Mouse (Mus musculus) skeletal muscle tissue, adult 2 months (tissue): ENCODE data around the gene Cfap100.

ENCODE experiments used
- DNase-seq: peaks from one replicate; pipeline ENCODE4 v3.0.0-alpha.2; 2012; ENCODE audit warnings: low read depth, low spot score

Gene Cfap100

DNA sequence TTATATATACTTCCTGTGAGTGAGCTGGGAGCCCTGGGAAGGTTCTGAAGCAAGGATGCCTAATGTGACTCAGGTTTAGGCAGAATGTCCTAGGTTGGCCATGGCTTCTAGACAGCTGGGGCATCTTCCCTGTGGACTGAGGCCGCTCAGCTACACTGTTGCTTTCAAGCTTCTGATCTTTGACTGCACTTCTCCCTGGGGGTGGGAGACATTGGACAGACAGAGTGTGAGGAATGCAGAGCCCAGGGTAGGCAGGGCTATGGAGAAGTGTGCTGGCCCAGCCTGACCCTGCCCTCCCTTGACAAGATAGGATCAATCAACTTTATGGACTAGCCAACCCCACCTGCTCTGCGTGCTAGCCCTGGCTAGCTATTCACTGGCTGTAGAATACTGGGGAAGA lies 32.6 kb upstream of the Cfap100 start:
- no peak for DNase-seq

DNA sequence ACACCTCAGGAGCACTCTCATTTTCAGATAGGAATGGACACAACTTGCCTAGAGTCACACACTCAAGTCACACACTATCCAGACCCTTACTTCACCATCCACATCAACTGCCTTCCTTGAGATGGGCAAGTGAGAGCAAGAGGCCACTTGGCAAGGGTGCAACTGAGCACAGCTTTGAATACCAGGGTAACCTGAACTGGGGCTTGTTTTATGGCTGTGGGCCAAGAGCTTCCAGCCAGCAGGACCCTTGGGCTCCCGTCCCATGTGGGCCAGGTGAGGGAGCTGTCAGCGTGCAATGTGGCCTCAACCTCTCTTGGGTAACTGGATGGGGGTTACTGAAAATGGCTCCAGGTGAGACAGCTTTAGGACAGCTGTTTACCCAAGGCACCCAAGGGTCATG lies 28.8 kb upstream of the Cfap100 start:
- no peak for DNase-seq

DNA sequence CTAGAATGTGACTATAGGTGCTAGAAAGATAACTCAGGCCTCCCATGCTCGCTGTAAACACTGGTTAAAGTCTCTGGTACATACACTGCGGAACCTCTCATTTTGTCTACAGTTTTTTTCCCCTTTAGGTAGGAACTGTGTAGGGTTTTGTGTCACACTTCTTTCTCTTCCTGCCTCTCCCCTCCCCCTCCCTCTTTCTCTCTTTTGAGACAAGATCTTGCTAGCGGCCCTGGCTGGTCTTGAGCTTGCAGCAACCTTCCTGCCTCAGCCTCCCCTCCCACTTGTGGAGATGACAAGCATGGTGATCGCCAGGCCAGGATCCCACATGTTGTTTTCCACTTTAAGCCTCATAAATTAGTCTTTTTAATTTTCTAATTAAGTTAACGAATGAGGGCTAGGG lies 25.2 kb upstream of the Cfap100 start:
- no peak for DNase-seq

DNA sequence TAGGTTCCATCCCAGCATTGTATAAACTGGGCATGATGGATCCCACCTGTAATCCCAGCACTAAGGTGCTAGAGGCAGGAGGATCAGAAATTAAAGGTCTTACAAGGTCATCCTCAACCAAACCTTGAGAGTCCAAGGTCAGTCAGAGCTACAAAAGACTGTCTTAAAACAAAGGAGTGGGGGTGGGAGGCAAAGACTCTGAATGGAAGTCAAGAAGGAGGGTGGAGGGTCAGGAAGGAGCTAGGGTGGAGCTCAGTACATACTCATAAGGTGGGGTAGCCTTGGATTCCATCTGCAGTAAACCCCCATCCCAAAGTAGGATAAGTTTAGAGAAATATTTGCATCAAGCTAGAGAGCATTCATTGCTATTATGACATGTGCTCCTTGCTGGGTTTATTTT lies 24.0 kb upstream of the Cfap100 start:
- no peak for DNase-seq

DNA sequence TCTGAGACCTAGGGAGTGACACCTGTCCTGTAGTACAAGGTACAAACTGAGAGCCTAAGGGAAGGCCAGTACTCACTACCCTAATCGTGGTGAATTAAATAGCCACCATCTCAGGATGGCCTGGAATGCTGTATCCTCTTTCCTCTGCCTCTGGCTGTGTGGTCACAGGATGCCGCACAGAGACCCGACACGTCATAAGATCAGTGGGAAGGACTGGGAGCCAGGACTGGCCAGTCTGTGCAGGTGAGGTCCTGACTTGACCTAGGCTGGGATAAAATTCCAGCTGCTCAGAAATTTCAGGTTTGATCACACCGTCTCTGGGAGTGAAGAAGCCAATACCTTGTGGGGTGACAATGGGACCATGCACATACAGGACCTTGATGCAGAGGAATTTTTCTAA lies 22.9 kb upstream of the Cfap100 start:
- DNase-seq: no peak

DNA sequence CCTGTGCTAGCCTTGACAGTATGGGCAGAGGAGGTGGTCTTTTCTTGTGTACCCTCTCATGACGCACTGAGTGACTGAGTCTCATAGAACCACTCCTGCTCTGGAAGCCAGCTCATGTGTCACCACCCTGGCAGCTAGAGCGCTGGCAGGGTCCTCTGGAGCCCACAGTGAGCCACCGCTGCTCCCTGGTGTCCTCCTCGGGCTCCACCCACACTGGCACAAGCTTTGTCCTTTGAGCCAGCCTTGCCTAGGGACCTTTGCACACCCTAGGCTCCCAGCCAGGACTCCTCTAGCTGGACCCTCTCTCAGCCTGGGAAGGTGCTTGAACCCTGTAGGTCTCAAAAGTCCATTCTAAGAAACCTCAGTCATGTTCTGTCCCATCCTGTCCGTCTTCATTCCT lies 22.1 kb upstream of the Cfap100 start:
- peak; percentile 83 for DNase-seq

DNA sequence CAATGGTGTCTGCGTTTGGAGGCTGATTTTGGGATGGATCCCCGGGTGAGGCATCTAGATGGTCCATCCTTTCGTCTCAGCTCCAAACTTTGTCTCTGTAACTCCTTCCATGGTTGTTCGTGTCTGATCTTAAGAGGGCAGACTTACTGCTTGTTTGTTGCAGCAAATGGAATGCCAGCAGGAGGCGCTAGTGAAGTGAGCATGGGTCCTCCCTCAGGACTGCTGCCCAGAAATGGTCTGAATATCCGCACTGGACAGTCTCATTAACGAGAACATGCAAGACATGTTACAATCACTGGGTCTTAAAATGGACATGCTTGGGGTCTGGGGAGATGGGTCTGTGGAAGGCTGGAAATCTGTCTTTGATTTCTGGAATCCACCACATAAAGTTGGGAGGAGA lies 21.6 kb upstream of the Cfap100 start:
- DNase-seq: peak; percentile 89

DNA sequence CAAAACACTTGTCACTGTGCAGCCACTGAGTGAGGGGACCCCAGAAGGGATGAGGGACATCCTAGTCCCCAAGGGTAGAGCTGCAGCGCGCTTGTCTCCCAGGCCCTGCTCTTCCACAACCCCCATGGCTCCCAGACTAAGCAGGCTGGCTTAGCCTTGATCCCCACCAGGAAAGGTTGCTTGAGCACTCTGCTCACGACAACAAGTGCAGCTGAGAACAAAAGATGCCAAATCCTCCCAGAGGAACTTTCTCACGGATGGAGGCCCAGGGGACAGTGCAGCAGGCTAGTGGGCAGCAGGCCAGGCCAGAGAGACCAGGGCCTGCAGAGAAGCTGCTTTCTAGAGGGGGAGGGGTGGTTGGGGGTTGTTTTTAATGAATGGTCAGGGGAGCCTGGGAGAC lies 18.3 kb upstream of the Cfap100 start:
- no peak for DNase-seq

DNA sequence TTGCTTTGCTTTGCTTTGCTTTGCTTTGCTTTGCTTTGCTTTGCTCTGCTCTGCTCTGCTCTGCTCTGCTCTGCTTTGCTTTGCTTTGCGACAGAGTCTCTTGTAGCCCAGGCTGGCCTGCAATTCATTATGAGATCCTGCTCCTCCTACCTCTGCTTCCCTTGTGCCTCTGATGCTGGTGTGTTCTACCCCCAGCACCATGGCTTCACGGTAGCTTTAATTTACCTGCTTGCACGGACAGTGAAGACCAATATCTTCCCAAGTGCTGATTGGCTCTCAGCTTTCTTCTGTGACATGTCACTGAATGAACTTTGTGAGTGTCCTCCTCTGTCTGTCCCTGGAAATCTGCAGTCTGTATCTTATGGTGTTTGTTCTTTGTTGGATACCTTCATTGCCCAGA lies 8.4 kb upstream of the Cfap100 start:
- DNase-seq: no peak

DNA sequence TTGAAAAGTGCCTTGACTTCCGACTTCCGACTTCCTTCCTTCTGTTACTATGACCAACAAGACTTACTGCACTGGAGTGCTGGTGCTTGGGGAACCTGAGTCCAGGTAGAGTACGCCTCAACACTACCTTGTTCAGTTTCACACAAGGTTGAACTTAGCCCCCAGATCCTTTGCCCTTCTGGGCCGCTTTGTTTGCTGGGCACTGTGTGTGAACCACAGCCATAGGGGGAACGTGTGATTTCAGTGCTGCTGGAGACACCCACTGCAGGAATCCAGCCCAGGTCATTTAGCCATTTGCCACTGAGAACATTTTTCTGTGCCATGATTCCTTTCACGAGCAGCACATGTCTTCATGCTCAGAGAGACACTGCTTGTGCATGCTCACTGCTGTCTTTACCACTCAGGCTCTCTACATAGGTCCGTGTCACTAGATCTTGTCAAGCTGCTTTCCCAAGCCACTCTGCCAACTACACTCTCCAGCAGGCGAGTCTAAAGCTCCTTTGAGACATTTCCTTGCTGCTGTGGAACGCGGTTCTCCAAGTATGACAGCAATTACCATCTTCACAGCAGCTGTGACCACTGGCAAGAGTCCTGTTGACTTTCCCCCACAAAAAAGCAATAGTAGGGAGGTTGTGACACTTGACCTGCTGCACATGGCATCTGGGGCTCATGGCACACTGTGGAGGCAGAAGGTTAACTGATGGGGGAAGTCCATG lies 7.8 kb upstream of the Cfap100 start:
- no peak for DNase-seq

DNA sequence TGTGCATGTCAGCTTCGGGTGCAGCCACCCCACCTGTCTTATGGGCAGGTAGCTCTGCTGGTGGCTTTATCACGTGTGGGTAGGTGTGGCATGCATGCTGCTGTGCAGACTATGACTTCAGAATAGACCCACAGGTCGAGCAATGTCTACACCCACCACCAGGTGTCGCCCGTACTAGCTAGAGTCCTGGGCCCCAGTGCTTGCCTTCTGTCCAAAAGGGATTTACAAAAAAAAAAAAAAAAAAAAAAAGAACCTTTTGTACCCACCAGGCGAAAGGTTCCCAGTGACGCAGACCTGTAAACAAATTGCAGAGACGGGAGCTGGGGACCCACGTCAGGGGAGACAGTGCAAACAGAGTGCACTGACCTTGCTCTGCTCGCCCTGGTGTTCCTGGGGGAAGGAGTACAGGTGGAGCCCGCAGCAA lies 6.6 kb upstream of the Cfap100 start:
- DNase-seq: peak; percentile 56

DNA sequence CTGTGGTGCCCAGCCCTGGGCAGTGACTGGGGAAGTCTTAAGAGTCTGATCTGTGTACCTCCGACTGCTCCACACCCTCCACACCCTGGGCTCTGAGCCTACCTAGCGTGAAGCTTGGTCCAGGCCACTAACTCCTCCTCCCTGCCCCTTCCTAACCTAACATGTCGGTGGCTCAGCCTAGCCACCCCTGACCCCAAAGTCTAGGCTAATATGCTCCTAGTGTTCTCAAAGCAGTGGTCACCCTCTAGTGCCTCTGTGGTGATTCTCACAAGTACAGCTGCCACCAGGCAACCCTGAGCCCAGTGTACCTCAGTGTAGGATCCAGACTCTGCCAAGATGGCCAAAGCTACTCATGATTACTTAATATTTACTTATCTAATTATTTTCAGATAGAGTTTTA lies 6.1 kb upstream of the Cfap100 start:
- no peak for DNase-seq

DNA sequence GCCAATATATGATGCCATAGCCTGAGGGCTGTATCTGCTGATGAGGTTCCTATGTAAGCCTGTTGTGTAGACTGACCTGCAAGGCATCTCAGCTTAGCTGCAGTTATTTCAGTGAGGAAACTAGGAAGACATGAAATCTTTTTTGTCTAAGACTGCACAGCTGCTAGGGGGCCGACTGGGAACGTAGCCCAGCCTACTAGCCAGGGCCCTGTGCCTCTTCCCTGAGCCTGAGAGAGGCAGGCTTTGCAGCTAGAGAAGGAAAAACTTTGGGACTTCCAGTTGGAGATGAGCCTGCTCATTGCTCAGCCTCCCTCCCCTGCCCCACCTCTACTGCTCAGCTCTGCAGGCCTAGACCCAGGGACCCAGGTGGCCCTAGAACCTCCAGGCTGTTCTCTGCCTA lies 2.9 kb upstream of the Cfap100 start:
- DNase-seq: no peak

DNA sequence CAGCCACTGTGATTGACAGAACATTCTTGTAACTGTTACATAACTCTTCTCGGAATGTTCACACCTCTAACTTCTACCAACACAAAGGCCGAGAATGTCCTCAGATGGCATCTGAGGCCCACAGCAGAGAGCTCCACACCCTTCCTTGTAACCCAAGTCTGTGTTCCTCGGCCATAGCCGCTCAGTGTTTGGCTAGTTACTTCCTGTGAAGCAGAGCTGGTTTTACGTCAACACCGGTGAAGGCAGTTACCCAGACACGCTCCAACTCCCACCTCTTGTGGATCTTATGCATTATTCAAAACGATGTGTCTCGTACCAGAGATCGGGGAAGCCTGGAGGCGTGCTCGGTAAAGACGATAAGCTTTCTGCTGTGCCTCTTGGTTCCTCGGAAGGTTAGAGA lies 1.3 kb upstream of the Cfap100 start:
- DNase-seq: no peak

DNA sequence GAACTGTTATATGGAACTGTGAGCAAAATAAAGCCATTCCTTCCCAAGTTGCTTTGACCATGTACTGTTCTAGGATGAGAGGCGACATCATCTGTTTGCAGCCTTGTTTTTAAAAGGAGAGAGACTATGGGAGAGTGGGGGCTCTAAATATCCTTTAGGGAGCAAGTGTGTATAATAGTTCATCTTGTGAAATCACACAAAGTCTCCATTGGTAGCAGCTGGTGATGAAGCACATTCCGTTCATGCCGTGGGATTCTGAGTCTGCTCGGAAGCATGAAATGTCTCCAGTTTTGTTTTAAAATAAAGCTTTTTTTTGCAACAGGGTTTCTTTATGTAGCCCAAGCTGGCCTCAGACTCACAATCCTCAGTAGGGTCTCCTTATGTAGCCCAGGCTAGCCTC lies 2.6 kb downstream of the Cfap100 start:
- no peak for DNase-seq

DNA sequence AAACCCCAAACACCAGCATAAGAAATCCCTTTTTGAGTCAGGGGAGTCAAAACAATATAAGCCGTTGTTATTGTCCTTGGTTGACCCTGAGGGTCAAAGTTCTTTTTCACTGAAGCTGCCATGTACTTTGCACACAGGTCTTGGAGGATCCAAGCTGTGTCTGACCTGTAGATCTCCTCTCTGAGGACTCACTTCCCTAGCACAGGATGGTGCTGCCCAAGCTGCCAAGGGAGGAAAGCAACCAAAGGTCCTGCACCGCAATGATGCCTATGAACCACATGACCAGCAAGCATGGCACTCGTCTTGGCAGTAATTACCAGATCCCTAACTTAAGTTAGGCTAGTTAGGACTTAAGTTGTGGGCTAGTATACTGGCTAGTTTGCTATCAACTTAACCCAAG lies 3.2 kb downstream of the Cfap100 start:
- DNase-seq: no peak

DNA sequence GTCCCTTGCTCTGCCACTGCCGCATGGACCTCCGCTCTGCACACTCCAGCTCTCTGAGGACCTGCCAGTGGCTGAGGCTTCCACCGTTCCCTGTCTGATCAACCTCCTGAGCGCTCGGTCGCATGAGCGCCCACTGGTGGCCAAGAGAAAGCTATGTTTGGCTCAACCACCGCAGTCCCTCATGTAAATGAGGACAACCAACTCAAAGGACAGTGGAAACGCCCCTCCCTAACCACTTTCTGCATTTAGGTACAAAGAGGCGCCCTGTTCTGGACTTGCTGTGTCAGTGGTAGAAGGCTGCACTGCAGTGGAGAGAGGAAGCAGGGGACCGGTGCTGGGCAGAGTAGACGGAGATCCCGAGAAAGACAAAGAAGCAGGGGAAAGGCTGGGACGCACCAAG lies 6.0 kb downstream of the Cfap100 start:
- DNase-seq: peak; percentile 57

DNA sequence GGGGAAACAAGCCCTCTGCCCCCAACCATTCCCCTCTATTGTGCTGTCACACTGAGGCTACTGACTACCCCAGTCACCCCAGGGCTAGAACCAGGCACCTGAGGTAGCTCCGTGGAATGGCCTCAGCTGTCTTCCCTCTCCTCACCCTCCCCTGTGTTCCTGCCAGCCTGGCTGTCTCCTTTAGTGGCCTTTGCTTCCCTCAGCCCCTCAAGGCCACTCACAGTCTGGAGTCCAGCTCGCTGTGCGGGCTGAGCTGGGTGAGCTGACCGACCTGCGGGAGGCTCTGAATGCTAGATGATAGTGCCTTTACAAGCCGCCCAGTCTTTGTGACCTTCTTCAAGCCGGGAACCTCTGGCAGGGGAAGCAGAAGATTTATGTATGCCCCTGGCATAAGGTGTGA lies 16.7 kb downstream of the Cfap100 start:
- no peak for DNase-seq

DNA sequence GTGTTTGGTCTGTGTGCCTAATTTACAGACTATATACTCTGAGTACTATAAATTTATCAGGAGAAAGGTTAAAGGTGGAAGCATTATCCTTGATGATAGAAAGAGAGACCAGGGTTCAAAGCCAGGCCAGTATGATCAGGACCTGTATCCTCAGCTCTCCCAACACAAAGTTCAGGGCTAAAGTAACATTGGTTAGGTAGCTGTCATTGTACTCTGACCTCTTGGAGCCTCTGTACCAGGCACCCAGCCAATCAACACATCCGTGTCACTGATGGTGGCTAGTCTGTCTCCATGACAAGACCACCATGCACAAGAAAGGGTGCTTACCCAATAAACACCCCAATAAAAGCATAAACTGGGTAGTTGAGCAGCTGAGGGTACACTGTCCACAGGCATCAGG lies 17.6 kb downstream of the Cfap100 start:
- DNase-seq: no peak

DNA sequence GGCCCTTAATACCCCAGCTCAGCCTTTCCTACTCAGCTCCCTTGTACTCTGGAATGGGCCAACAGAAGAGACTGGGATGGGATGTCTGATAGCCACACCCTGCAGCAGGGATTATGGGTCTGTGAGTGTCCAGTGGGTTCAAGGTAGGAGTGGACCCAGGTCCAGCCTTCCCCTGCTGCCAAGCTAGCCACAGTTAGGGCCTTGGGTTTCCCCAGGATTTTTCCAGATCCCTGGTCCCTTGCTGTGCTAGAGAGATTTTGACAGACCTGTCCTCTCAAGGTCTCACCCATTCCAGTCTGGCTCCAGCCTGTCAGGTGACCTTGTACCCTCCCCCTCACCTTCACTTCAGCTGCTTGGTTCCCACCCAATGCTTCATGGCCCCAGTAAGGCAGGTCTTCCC lies 20.0 kb downstream of the Cfap100 start:
- DNase-seq: no peak

DNA sequence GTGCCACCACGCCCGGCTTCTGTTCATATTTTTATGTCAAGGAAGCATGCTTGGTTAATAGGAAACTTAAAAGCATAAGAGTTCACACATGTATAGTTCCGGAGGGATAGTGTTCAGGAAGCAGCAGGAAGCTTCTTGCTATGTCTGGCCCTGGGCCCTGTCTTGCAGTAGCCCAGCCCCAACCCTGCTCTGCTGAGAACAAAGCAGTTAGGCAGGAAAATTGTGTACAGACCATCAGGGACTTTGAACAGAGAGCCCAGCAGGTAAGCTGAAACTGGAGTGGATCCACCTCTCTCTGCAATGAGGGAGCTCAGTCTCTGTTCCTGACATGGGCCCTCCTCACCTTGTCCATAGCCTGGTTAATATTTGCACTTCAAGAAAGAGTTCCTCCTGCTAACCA lies 31.3 kb downstream of the Cfap100 start:
- DNase-seq: no peak

DNA sequence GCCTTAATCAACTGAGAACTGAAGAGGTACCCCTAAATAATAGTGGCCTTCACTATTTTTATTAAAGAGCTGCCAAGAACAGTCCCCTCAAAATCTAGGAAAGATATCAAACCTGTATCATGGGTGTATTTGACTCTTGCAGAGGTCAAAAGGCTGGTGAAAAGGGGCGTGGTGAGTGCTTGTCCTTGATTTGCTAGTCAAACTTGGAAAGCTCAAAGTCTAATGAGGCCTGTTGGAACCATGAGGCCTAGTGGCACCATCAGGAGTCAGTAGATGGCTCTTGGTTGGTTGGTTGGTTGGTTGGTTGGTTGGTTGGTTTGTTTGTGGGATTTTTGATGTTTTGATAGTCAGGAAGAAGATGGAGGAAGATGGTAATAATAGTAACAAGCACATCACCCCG lies 32.8 kb downstream of the Cfap100 start:
- no peak for DNase-seq

DNA sequence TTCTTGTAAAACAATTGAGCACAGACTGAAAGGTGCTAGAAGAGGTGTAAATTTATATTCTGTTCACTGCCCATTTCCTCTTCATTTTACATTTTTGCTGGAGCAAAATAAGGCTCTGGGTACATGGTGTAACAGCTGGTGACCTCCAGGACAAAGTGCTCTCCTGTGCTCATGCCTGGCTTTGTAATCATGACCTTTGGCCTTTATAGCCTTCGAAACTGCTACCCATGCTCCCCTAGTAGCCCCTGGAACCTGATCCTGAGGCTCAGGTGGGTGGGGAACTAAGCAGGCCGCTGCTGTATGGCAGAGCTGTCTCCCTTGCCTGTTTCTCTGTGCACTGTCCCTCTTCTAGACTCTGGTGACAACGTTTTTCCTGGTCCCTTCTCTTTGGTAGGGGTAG lies 34.6 kb downstream of the Cfap100 start:
- DNase-seq: no peak

DNA sequence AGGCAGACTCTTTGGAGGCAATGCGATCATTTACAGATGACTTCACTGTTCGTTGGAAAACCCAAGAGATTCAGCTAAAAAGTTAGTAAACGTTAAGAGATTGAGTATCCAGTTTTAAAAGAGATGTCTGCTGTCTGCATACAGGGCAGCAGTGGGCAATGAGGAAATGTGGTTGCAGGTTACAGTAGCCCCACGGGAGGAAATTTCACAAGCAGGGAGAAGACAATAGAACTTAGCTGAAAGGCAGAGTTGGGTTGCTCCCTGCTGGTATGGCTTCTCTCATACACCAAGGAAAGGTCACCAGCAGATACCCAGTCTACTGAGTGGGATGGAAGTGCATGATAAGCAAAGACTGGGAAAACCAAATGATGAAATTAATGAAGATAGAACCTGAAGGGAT lies 38.0 kb downstream of the Cfap100 start:
- no peak for DNase-seq
